Mouse (Mus musculus): Measurements from ENCODE around the gene Nmt1.

- TF ChIP-seq GATA1 (IDR thresholded peaks at IDR 0.05; ENCODE audit: borderline replicate concordance, low read length) (no peak), FLI1 (IDR thresholded peaks at IDR 0.05; ENCODE audit: low read length) (no peak)
These were observed 23.1 kb upstream of the Nmt1 start for GRCm38 (mm10) chr11:103004852-103005251.
